Mouse (Mus musculus): ENCODE measurements around the gene Gnai2. TPM values are rescaled to one million over a fixed set of nuclear protein-coding genes. Genes with fewer than 3 reads are reported as not detected.

Gene Gnai2
- polyA plus RNA-seq, 1 experiment from 2014 or later: 162 TPM

DNA sequence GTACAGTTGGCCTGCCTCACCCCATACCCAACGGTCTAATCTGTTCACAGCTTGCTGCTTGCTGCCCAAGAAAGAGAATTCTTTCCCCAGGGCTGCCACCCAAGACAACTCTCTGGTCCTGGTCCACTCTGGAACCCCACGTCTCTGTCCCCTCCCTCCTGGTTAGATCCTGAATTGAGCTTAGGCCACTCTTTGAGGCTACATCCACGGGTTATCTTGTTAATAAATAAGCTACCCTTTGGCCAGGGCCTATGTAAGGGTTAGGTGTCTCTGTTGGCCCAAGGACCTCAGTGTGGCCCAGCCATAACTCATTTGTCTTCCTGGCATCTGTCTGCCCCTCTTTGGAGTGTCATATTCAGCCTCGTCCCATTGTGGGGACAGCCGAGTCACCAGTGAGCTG is 36.8 kb downstream of the Gnai2 start:
- Histone ChIP-seq H3K4me3 (replicated peaks) (no peak overlapping the region), H3K36me3 (replicated peaks) (peaks cover 16% of the 10 kb centered on the region), H3K9ac (no peak overlapping the region), H3K4me2 (no peak overlapping the region), H3K27ac (replicated peaks) (no peak overlapping the region), H3K27me3 (peaks cover 38% of the 10 kb centered on the region), H3K9me3 (replicated peaks) (no peaks in the 10 kb centered on the region), H3K4me1 (replicated peaks) (peaks cover 49% of the 10 kb centered on the region)
- 58% methylated on average over 5 of the region's 5 CpGs for WGBS (ENCODE audit: insufficient replicate concordance)
- no peak for ATAC-seq (ENCODE audit: insufficient read depth)

GRCm38 (mm10) chr9:107596619-107597569 is 38.3 kb downstream of the Gnai2 start:
- Histone ChIP-seq H3K4me1 (replicated peaks) (peaks cover 43% of the 10 kb centered on the region), H3K4me3 (replicated peaks) (no peak overlapping the region), H3K27me3 (peaks cover 31% of the 10 kb centered on the region), H3K9me3 (replicated peaks) (no peaks in the 10 kb centered on the region), H3K4me2 (no peak overlapping the region), H3K27ac (replicated peaks) (peak overlapping the region; percentile 5; the same call in 1 of the 2 replicates), H3K9ac (no peak overlapping the region), H3K36me3 (replicated peaks) (peaks cover 31% of the 10 kb centered on the region)
- ATAC-seq (ENCODE audit: insufficient read depth): no peak
- WGBS (ENCODE audit: insufficient replicate concordance): 74% methylated on average over 11 of the region's 11 CpGs

DNA sequence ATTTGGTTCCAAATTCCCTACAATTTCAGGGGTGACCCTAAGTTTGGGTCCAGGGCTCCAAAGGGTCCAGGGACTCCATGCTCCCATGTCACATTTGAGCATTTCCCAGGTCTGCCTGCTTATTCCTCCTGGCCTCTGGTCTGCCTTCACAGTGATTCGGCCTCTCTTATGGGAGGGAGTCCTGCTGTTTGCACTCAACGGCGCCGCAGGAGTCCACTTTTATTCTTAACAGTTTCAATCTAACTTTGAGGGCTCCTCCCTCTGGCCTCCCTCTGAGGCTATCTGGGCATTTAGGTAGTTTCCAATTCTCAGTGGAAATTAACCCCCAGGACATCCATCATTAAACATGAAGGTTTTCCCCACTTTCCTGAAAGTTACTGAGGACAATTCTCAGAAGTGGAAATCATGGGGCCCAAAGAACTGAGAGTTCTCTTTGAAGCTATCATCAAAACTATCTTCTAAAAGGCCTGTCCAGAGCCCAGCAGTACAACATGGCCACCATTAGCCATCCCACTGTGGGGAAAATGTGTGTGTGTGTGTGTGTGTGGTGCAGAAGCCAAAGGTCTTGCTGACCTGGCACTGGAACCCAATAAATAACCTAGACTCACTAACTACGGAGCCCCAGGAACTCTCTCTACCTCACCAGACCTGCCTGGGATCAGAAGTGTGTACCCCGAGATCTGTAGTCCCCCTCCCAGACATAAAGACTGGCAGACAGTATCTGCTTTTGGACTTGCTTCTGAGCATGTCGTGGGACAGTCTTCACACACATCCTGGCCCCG is 40.7 kb downstream of the Gnai2 start:
- no peak for ATAC-seq (ENCODE audit: insufficient read depth)
- Histone ChIP-seq H3K4me3 (replicated peaks) (no peak overlapping the region), H3K9me3 (replicated peaks) (no peaks in the 10 kb centered on the region), H3K36me3 (replicated peaks) (peaks cover 55% of the 10 kb centered on the region), H3K27me3 (peaks cover 9% of the 10 kb centered on the region), H3K9ac (no peak overlapping the region), H3K27ac (replicated peaks) (no peak overlapping the region), H3K4me2 (no peak overlapping the region), H3K4me1 (replicated peaks) (peaks cover 52% of the 10 kb centered on the region)
- WGBS (ENCODE audit: insufficient replicate concordance): 85% methylated on average over 8 of the region's 8 CpGs

DNA sequence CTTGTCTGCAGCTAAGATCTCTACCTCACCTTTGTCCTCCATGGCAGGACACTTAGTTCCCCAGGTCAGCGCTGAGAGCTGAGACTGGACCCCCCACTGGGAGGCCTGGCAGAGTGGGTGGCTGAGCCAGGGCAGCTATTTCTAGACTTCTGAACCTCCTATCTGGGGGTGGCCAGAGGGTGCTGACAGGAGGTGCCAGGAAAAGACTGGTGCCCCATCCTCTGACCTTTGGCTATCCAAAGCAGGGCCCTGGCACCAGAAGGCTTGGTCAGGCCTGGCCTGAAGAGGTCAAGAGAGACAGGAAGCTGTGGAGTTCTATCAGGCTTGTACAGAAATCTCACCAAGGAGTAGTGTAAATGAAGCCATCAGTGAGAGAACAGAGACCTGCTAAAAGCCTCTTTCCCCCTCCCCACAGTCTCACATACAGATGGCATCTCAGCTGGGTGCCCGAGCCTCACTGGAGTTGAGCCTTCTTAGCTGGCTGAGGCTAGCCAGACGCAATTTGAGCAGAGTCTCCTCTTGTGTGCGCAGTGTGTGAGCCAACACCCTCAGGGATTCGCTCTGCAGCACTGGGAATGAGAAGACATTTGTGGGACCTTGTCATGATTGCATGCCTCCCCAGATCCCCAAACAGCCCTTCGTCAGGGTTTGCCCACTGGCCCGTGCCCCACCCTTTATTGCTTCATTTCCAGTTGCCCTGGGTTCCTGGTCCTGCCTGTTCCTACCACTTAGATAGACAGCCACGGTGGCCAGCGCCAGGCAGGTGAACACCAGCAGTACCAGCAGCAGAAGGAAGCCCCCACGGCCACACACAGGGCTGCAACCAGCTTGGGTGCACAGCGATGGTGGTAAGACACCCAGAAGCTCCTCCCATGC is 41.8 kb downstream of the Gnai2 start:
- Histone ChIP-seq H3K4me3 (replicated peaks) (no peak overlapping the region), H3K36me3 (replicated peaks) (peaks cover 61% of the 10 kb centered on the region), H3K4me2 (no peak overlapping the region), H3K9ac (no peak overlapping the region), H3K27ac (replicated peaks) (no peak overlapping the region), H3K4me1 (replicated peaks) (peaks cover 55% of the 10 kb centered on the region), H3K9me3 (replicated peaks) (no peaks in the 10 kb centered on the region), H3K27me3 (no peaks in the 10 kb centered on the region)
- ATAC-seq (ENCODE audit: insufficient read depth): no peak
- WGBS (ENCODE audit: insufficient replicate concordance): 88% methylated on average over 11 of the region's 11 CpGs

GRCm38 (mm10) chr9:107590773-107591060 is 44.5 kb downstream of the Gnai2 start:
- H3K4me2 ChIP-seq: peak overlapping the region; percentile 82
- peak overlapping the region; percentile 78 for H3K4me3 ChIP-seq (replicated peaks)
- 86% methylated on average over 6 of the region's 6 CpGs for WGBS (ENCODE audit: insufficient replicate concordance)
- no peak for ATAC-seq (ENCODE audit: insufficient read depth)
- H3K27me3 ChIP-seq: no peaks in the 10 kb centered on the region
- H3K9ac ChIP-seq: peak overlapping the region; percentile 83
- peaks cover 52% of the 10 kb centered on the region for H3K4me1 ChIP-seq (replicated peaks)
- H3K27ac ChIP-seq (replicated peaks): peak overlapping the region; percentile 96
- H3K9me3 ChIP-seq (replicated peaks): no peaks in the 10 kb centered on the region
- peaks cover 61% of the 10 kb centered on the region for H3K36me3 ChIP-seq (replicated peaks)

DNA sequence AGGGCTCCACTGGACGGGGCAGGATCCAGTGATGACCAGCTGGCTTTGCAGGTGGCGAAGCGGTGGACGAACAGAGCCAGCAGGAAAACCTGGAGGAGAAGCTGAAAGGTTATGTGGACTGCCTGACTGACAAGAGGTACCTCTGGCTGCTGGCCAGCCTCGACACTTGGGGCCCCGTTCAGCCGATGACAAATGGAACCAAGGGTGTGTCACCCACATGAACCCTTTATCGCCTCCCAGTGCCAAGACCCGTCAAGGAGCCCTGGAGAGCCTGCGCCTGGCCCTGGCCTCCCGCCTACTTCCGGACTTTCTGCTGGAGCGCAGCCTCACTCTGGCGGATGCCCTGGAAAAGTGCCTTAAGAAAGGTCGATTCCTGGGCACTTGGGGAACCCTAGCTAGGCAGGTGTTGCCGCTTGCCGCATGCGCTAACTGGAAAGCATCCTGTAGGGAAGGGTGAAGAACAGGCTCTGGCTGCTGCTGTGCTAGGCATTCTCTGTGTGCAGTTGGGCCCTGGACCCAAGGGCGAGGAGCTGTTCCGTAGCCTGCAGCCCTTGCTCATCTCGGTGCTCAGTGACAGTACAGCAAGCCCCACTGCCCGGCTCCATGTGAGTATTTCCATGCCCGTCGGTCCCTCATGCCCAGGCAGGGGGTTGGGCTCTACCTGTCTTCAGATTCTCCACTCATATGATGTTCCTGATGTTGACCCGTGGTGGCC is 45.0 kb downstream of the Gnai2 start:
- no peaks in the 10 kb centered on the region for H3K27me3 ChIP-seq
- H3K4me2 ChIP-seq: peak overlapping the region; percentile 82
- peak overlapping the region; percentile 78 for H3K4me3 ChIP-seq (replicated peaks)
- H3K27ac ChIP-seq (replicated peaks): peak overlapping the region; percentile 96
- peak; percentile 6; the same call in 1 of the 2 replicates for ATAC-seq (ENCODE audit: insufficient read depth)
- no peaks in the 10 kb centered on the region for H3K9me3 ChIP-seq (replicated peaks)
- 68% methylated on average over 25 of the region's 25 CpGs for WGBS (ENCODE audit: insufficient replicate concordance)
- peaks cover 57% of the 10 kb centered on the region for H3K4me1 ChIP-seq (replicated peaks)
- peak overlapping the region; percentile 83 for H3K9ac ChIP-seq
- H3K36me3 ChIP-seq (replicated peaks): peaks cover 62% of the 10 kb centered on the region

DNA sequence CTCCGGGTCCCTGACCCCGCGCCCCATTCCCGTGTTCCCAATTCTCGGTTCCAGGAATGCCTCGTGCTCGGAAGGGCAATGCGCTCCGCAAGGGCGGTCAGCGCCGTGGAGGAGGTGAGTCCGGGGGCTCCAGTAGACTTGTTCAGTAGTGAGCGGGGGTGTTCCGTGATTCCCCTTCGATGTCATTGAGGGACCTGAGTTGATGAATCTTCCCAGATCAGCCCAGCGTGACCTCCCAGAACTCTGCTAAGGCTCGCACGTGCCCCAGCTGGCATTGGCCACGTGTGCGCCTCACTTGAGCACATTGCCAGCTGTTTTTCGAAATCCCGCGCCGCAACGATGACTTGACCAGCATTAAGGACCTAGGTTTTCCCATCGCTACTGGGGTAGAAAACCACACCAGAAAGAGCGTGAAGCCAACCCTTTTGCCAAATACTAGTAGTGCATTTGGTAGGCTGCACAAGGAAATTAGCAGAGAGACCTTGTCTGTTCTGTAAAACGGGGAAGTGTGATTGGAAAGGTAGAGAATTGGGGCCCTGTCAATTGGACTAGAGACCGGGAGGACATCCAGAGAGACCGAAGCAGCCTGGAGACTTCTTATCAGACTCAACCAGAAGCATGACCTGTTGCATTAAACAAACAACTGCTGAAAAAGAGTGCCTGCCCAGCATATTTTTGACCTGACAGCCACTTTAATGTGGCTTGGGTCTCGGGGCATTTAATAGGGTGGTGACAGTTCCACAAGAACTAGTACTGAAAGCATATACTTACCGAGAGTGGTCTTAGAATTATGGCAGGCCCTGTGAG is 47.1 kb downstream of the Gnai2 start:
- peak overlapping the region; percentile 96 for H3K27ac ChIP-seq (replicated peaks)
- peaks cover 75% of the 10 kb centered on the region for H3K4me1 ChIP-seq (replicated peaks)

GRCm38 (mm10) chr9:107586974-107587832 is 48.0 kb downstream of the Gnai2 start, which contains the start of gene Ifrd2:
Ifrd2 (plus strand) TSS chr9:107587642.
- Histone ChIP-seq H3K4me1 (replicated peaks) (peaks cover 82% of the 10 kb centered on the region), H3K9ac (peak within 1 kb of the TSS; percentile 83), H3K9me3 (replicated peaks) (no peaks in the 10 kb centered on the region), H3K4me2 (peak within 1 kb of the TSS; percentile 82), H3K4me3 (replicated peaks) (peak within 1 kb of the TSS; percentile 78), H3K27me3 (no peaks in the 10 kb centered on the region), H3K27ac (replicated peaks) (peak within 1 kb of the TSS; percentile 96), H3K36me3 (replicated peaks) (peaks cover 54% of the 10 kb centered on the region)
- ATAC-seq (ENCODE audit: insufficient read depth): peak; percentile 93
- WGBS (ENCODE audit: insufficient replicate concordance): 8% methylated on average over 46 of the region's 46 CpGs

More for the DNA sequence above, 47.1 kb downstream of the Gnai2 start:
- Histone ChIP-seq H3K27me3 (no peaks in the 10 kb centered on the region), H3K4me2 (peak overlapping the region; percentile 82), H3K9ac (peak overlapping the region; percentile 83), H3K4me3 (replicated peaks) (peak overlapping the region; percentile 78), H3K9me3 (replicated peaks) (no peaks in the 10 kb centered on the region), H3K36me3 (replicated peaks) (peaks cover 60% of the 10 kb centered on the region)
- peak; percentile 10 for ATAC-seq (ENCODE audit: insufficient read depth)
- WGBS (ENCODE audit: insufficient replicate concordance): 2% methylated on average over 33 of the region's 33 CpGs

GRCm38 (mm10) chr9:107586504-107586903 is 48.7 kb downstream of the Gnai2 start:
- Histone ChIP-seq H3K4me2 (peak overlapping the region; percentile 82), H3K4me3 (replicated peaks) (peak overlapping the region; percentile 78), H3K27ac (replicated peaks) (peak overlapping the region; percentile 96), H3K9ac (peak overlapping the region; percentile 57), H3K36me3 (replicated peaks) (peaks cover 47% of the 10 kb centered on the region), H3K27me3 (no peaks in the 10 kb centered on the region), H3K9me3 (replicated peaks) (no peaks in the 10 kb centered on the region), H3K4me1 (replicated peaks) (peaks cover 86% of the 10 kb centered on the region)
- WGBS (ENCODE audit: insufficient replicate concordance): 77% methylated on average over 5 of the region's 5 CpGs
- no peak for ATAC-seq (ENCODE audit: insufficient read depth)

Measured in liver, embryonic 15.5 days (tissue).